In genomic region chr11:111067787-111068186, GRCm38 (mm10) we compare ENCODE assay signal across 9 mouse cellular contexts. TPM values are rescaled to one million over a fixed set of nuclear protein-coding genes. Genes with fewer than 3 reads are reported as not detected.
DNase-seq lines count a peak whose midpoint lies in the region; ATAC-seq lines count a peak whose summit lies in the region.
"Had no signal": no experiment of that assay in that cellular context is flagged by ENCODE, and none has a peak within 500 bp of the region (broad histone marks: within the 10 kb centered on the region; RNA-seq: fewer than 3 reads in every experiment).

No protein-coding gene starts in this region.

- H3K4me1 ChIP-seq in forebrain, embryonic 10.5 days = peaks cover 33% of the 10 kb centered on the region
- H3K4me1 ChIP-seq in forebrain, embryonic 11.5 days (replicated peaks; ENCODE audit: control insufficient read depth, insufficient read depth, low read length) = peaks cover 2% of the 10 kb centered on the region; the same call in 1 of the 2 replicates
- peaks cover 12% of the 10 kb centered on the region for H3K4me1 ChIP-seq in lung, embryonic 15.5 days
- peaks cover 14% of the 10 kb centered on the region for H3K4me1 ChIP-seq in intestine, embryonic 14.5 days (replicated peaks; ENCODE audit: control insufficient read depth, insufficient read depth, low read length)
- H3K4me1 ChIP-seq in neural tube, embryonic 14.5 days (ENCODE audit: control insufficient read depth, insufficient read depth, low read length) = no peaks in the 10 kb centered on the region

- H3K36me3 ChIP-seq in forebrain, embryonic 10.5 days (replicated peaks) = peaks cover 12% of the 10 kb centered on the region
- no peaks in the 10 kb centered on the region for H3K36me3 ChIP-seq in forebrain, embryonic 11.5 days (ENCODE audit: control insufficient read depth, insufficient read depth, low read length)
- no peaks in the 10 kb centered on the region for H3K36me3 ChIP-seq in lung, embryonic 15.5 days
- 0 out of 2 replicates have a peak, but pooled peaks cover under 1% of the 10 kb centered on the region for H3K36me3 ChIP-seq in intestine, embryonic 14.5 days (ENCODE audit: control insufficient read depth, insufficient read depth, low read length)
- no peaks in the 10 kb centered on the region for H3K36me3 ChIP-seq in neural tube, embryonic 14.5 days (ENCODE audit: control insufficient read depth, insufficient read depth, low read length)

- H3K27ac ChIP-seq in forebrain, embryonic 10.5 days = no peak overlapping the region
- no peak overlapping the region for H3K27ac ChIP-seq in forebrain, embryonic 11.5 days (ENCODE audit: low read depth, low read length)
- no peak overlapping the region for H3K27ac ChIP-seq in lung, embryonic 15.5 days
- H3K27ac ChIP-seq in intestine, embryonic 14.5 days (ENCODE audit: low read depth) = no peak overlapping the region
- no peak overlapping the region for H3K27ac ChIP-seq in neural tube, embryonic 14.5 days (ENCODE audit: low read depth, low read length)

- DNase-seq in forebrain, embryonic 10.5 days (ENCODE audit: extremely low spot score, low spot score) = no peak
- DNase-seq in forebrain, embryonic 11.5 days (ENCODE audit: low spot score) = no peak
- DNase-seq in lung, postnatal 36 days = no peak
- no peak for DNase-seq in intestine, embryonic 14.5 days (ENCODE audit: low spot score)
- no peak for DNase-seq in left cerebral cortex, adult 11 months (ENCODE audit: low spot score)
- DNase-seq in cerebellum, adult 18-20 months = no peak
- DNase-seq: embryo, embryonic 11 days had no signal

- H3K9ac ChIP-seq in forebrain, embryonic 11.5 days (ENCODE audit: low read length) = no peak overlapping the region
- H3K9ac ChIP-seq in lung, embryonic 15.5 days = no peak overlapping the region
- H3K9ac ChIP-seq in intestine, embryonic 14.5 days (ENCODE audit: low read length) = no peak overlapping the region
- H3K9ac ChIP-seq in neural tube, embryonic 14.5 days (replicated peaks; ENCODE audit: low read depth, low read length) = no peak overlapping the region

- 80% methylated on average over 3 of the region's 3 CpGs for WGBS in forebrain, embryonic 10.5 days
- 84% methylated on average over 3 of the region's 3 CpGs for WGBS in forebrain, embryonic 11.5 days
- 50% methylated on average over 3 of the region's 3 CpGs for WGBS in lung, embryonic 15.5 days
- 62% methylated on average over 3 of the region's 3 CpGs for WGBS in intestine, embryonic 14.5 days
- WGBS in neural tube, embryonic 14.5 days = 64% methylated on average over 3 of the region's 3 CpGs

- peak overlapping the region; percentile 24; the same call in 1 of the 2 replicates for H3K4me3 ChIP-seq in forebrain, embryonic 10.5 days
- H3K4me3 ChIP-seq in forebrain, embryonic 11.5 days (ENCODE audit: low read depth, low read length) = no peak overlapping the region
- peak overlapping the region; percentile 53; the same call in 1 of the 2 replicates for H3K4me3 ChIP-seq in lung, embryonic 15.5 days
- peak overlapping the region; percentile 60; the same call in 1 of the 2 replicates for H3K4me3 ChIP-seq in intestine, embryonic 14.5 days (ENCODE audit: low read depth, low read length)
- H3K4me3 ChIP-seq in neural tube, embryonic 14.5 days (ENCODE audit: low read depth, low read length) = no peak overlapping the region; the same call in 1 of the 2 replicates

- peaks cover 25% of the 10 kb centered on the region for H3K27me3 ChIP-seq in forebrain, embryonic 10.5 days (ENCODE audit: poor library complexity, severe bottlenecking)
- H3K27me3 ChIP-seq in forebrain, embryonic 11.5 days (ENCODE audit: control insufficient read depth, insufficient read depth, low read length) = peaks cover 3% of the 10 kb centered on the region; the same call in 1 of the 2 replicates
- H3K27me3 ChIP-seq in lung, embryonic 15.5 days = peaks cover 14% of the 10 kb centered on the region
- H3K27me3 ChIP-seq in intestine, embryonic 14.5 days (replicated peaks; ENCODE audit: control insufficient read depth, insufficient read depth, low read length) = 0 out of 2 replicates have a peak, but pooled peaks cover 2% of the 10 kb centered on the region
- H3K27me3 ChIP-seq in neural tube, embryonic 14.5 days (ENCODE audit: control insufficient read depth, insufficient read depth, low read length) = no peaks in the 10 kb centered on the region

- no peaks in the 10 kb centered on the region for H3K9me3 ChIP-seq in forebrain, embryonic 10.5 days
- no peaks in the 10 kb centered on the region for H3K9me3 ChIP-seq in forebrain, embryonic 11.5 days (ENCODE audit: control insufficient read depth, low read length)
- H3K9me3 ChIP-seq in lung, embryonic 15.5 days = no peaks in the 10 kb centered on the region
- H3K9me3 ChIP-seq in intestine, embryonic 14.5 days (ENCODE audit: control insufficient read depth, low read length) = no peaks in the 10 kb centered on the region
- no peaks in the 10 kb centered on the region for H3K9me3 ChIP-seq in neural tube, embryonic 14.5 days (ENCODE audit: control insufficient read depth, low read length)

- no peak overlapping the region for H3K4me2 ChIP-seq in forebrain, embryonic 11.5 days (ENCODE audit: low read depth, low read length, severe bottlenecking)
- peak overlapping the region; percentile 74 for H3K4me2 ChIP-seq in lung, embryonic 15.5 days
- H3K4me2 ChIP-seq in intestine, embryonic 14.5 days (ENCODE audit: low read length) = peak overlapping the region; percentile 95
- peak overlapping the region; percentile 100; the same call in 1 of the 2 replicates for H3K4me2 ChIP-seq in neural tube, embryonic 14.5 days (ENCODE audit: low read depth, low read length)

- no peak for ATAC-seq in forebrain, embryonic 11.5 days (replicated peaks; ENCODE audit: low FRiP score)
- no peak for ATAC-seq in lung, embryonic 15.5 days (ENCODE audit: borderline replicate concordance, extremely low read depth, low FRiP score, low TSS enrichment)
- ATAC-seq in intestine, embryonic 14.5 days (replicated peaks; ENCODE audit: low FRiP score, low TSS enrichment, low read depth) = no peak
- no peak for ATAC-seq in neural tube, embryonic 14.5 days (ENCODE audit: low read depth)

RNA-seq across cellular contexts. Expression of gene Kcnj2, which starts 1.8 kb away (rescaled TPM):
- 1.1 and 1.3 TPM in 2 replicates for polyA plus RNA-seq in forebrain, embryonic 10.5 days (2016; fragmentation: Nextera tagmentation; extraction: Ambion mirVana)
- 0.33 and 0.40 TPM in 2 replicates for polyA plus RNA-seq in forebrain, embryonic 11.5 days (2014; fragmentation: Nextera tagmentation; extraction: Ambion mirVana)
- 2.2 and 2.3 TPM in 2 replicates for polyA plus RNA-seq in lung, embryonic 15.5 days (2015; fragmentation: Nextera tagmentation; extraction: Ambion mirVana)
- 0.48 and 0.57 TPM in 2 replicates for polyA plus RNA-seq in intestine, embryonic 14.5 days (2014; fragmentation: Nextera tagmentation; extraction: Ambion mirVana)
- 0.61 and 0.70 TPM in 2 replicates for polyA plus RNA-seq in neural tube, embryonic 14.5 days (2014; fragmentation: Nextera tagmentation; extraction: Ambion mirVana)

Comparison
In these comparisons a context has a peak if more than half of its experiments do, and no peak if none do; other contexts are left out.
1. H3K4me3 ChIP-seq: peak in forebrain, embryonic 10.5 days (single experiment), lung, embryonic 15.5 days (single experiment) and intestine, embryonic 14.5 days (single experiment); none in forebrain, embryonic 11.5 days (single experiment) and neural tube, embryonic 14.5 days (single experiment).